Mouse (Mus musculus) forebrain, embryonic 13.5 days (tissue): ENCODE measurements around the gene Klhl2. TPM values are rescaled to one million over a fixed set of nuclear protein-coding genes. Genes with fewer than 3 reads are reported as not detected.

Source experiments
- ATAC-seq: fragments of 200-750 bp; cut with Nextera tagmentation; 2 replicates; pipeline ENCODE4 v1.8.0; 2017
- H3K27ac ChIP-seq: fragments of 300-500 bp; sonication (generic); 2 replicates; pipeline ENCODE4 v1.5.1; 2015; ENCODE audit warnings: inconsistent platforms, mild to moderate bottlenecking, moderate library complexity
- H3K27me3 ChIP-seq: fragments of 300-500 bp; sonication (generic); 2 replicates; pipeline ENCODE4 v1.6.1; 2015; ENCODE audit warnings: mild to moderate bottlenecking, inconsistent platforms
- H3K36me3 ChIP-seq: fragments of 300-500 bp; sonication (generic); 2 replicates; pipeline ENCODE4 v1.6.1; 2015; ENCODE audit warnings: mild to moderate bottlenecking, inconsistent platforms; ENCODE audit not compliant: poor library complexity, severe bottlenecking
- H3K4me1 ChIP-seq: fragments of 300-500 bp; sonication (generic); 2 replicates; pipeline ENCODE4 v1.6.1; 2015; ENCODE audit warnings: inconsistent platforms
- H3K4me2 ChIP-seq: fragments of 300-500 bp; sonication (generic); 2 replicates; pipeline ENCODE4 v1.6.1; 2015; ENCODE audit warnings: inconsistent platforms, mild to moderate bottlenecking, moderate library complexity
- H3K4me3 ChIP-seq: fragments of 300-500 bp; sonication (generic); 2 replicates; pipeline ENCODE4 v1.5.1; 2015; ENCODE audit warnings: mild to moderate bottlenecking, inconsistent platforms
- H3K9ac ChIP-seq: fragments of 300-500 bp; sonication (generic); 2 replicates; pipeline ENCODE4 v1.6.1; 2015; ENCODE audit warnings: mild to moderate bottlenecking, inconsistent platforms
- H3K9me3 ChIP-seq: fragments of 300-500 bp; sonication (generic); replicated peaks from 2 replicates; pipeline ENCODE4 v1.6.1; 2016; ENCODE audit warnings: inconsistent platforms
- WGBS: fragments of 180-500 bp; shearing (Covaris S2); methylation state at CpG from one replicate; pipeline ENCODE4 v1.1.7; 2015; 5-methylcytosine and 5-hydroxymethylcytosine counted together
- polyA plus RNA-seq: library from polyadenylated mRNA; unstranded; fragments of >200 nt; fragmentation: Nextera tagmentation; extraction: Ambion mirVana; gene quantifications from 2 replicates; pipeline ENCODE4 v1.2.1, GENCODE M21; 2015

Gene Klhl2
- polyA plus RNA-seq, 1 experiment from 2014 or later = 12.5 TPM

DNA sequence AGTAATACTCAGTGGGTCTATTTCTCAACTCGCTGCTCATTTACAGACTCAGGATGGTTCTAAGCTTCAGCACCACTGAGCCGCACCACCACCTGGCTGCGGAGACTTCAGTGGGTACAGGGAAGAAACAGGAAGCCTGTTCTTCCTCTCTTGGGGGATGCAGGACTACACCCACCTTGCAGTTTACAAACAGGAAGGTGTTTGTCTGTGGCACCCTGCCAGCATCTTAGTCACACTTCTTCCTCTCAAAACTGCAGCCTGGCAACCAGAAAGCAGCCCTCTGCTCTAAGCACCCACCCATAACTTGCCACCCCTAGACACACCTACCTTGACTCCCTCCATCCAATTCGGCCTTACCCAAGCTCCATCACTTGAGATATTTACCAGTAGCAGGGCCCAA is 61.1 kb downstream of the Klhl2 start:
- no peaks in the 10 kb centered on the region for H3K27me3 ChIP-seq
- H3K9me3 ChIP-seq = no peaks in the 10 kb centered on the region
- H3K4me2 ChIP-seq = no peak overlapping the region
- H3K9ac ChIP-seq = no peak overlapping the region
- H3K4me1 ChIP-seq = peaks cover 11% of the 10 kb centered on the region; the same call in 1 of the 2 replicates
- no peak for ATAC-seq
- WGBS = 98% methylated on average over 4 of the region's 4 CpGs
- H3K27ac ChIP-seq = no peak overlapping the region
- no peaks in the 10 kb centered on the region for H3K36me3 ChIP-seq
- no peak overlapping the region for H3K4me3 ChIP-seq

DNA sequence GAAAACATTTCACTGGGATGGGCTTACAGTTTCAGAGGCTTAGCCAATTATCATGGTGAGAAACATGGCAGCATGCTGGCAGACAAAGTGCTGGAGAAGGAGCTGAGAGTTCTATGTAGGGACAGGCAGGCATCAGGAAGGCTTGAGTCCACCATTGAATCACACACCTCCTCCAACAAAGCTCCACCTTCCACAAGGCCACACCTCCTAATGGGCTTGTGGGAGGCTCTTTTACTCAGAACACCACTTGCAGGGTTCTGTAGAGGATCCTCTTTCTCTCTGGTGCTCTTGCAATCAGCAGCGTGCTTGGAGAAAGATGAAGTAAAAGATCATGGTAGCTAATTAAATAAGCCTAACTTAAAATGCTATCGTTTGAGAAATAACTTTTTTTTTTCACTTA is 63.0 kb downstream of the Klhl2 start:
- no peaks in the 10 kb centered on the region for H3K27me3 ChIP-seq
- no peaks in the 10 kb centered on the region for H3K36me3 ChIP-seq
- WGBS = 90% methylated on average over 2 of the region's 2 CpGs
- H3K4me3 ChIP-seq = no peak overlapping the region
- ATAC-seq = no peak
- H3K27ac ChIP-seq = no peak overlapping the region
- H3K9ac ChIP-seq = no peak overlapping the region
- H3K9me3 ChIP-seq = no peaks in the 10 kb centered on the region
- H3K4me1 ChIP-seq = peaks cover 11% of the 10 kb centered on the region; the same call in 1 of the 2 replicates
- no peak overlapping the region for H3K4me2 ChIP-seq

DNA sequence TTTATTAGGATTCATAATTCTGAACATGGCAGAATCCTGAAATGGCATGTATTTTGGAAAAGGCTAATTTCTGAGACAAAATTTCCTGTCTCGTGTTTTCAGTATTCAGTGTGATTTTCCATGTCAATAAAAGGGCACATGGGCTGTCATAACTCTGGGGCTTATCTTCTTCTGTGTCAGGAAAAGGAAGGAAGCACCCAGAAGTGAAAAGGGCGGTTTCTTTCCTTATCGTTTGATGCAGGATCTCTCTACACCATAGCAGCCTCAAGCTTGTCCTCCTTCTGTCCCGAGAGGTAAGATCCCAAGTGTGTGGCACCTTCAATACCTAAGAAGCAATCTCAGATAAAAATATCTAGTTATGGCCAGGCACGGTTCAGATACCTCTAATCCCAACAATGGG is 65.6 kb downstream of the Klhl2 start:
- 0 out of 2 replicates have a peak, but pooled peaks cover 3% of the 10 kb centered on the region for H3K4me1 ChIP-seq
- H3K27me3 ChIP-seq = no peaks in the 10 kb centered on the region
- H3K9ac ChIP-seq = no peak overlapping the region
- H3K9me3 ChIP-seq = no peaks in the 10 kb centered on the region
- H3K36me3 ChIP-seq = no peaks in the 10 kb centered on the region
- ATAC-seq = no peak
- 92% methylated on average over 5 of the region's 5 CpGs for WGBS
- no peak overlapping the region for H3K4me2 ChIP-seq
- H3K27ac ChIP-seq = no peak overlapping the region
- H3K4me3 ChIP-seq = no peak overlapping the region

DNA sequence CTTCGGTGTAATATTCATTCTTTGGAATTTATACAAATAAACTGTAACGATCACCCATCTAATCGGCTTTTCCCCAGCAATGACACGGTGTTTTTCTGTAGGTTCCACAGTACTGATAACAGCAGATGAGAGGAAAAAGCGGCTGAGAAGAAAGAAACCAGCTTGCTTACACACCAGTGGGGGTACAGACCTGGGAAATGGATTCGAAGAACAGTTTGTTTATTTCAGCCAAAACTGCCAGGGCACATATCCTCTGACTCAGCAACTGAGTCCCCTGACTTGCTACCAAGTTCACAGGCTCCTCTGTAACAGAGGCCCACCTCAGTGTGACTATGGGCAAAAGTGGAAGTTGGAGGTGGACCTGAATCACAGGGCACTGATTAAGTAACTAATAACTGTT is 67.9 kb downstream of the Klhl2 start:
- 84% methylated on average over 6 of the region's 6 CpGs for WGBS

DNA sequence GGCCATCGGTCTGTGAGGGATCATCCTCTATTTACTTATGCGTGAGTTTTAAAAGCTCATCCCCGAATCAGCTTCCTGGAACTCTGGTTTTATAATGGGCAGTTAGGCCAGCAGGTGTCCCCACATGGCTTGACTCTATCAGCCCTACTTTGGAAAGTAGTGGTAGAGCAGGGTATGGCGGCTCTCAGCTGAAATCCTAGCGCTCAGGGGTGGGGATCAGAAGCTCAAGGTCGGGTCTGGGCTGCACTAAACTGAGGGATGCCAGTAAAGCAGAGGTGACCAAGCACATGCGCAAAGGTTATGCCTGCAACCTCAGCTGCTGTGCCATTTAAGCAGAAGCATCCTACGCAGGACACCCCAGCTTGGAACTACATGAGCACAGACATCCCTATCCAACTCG is 71.9 kb downstream of the Klhl2 start:
- ATAC-seq = peak; percentile 21; the same call in 1 of the 2 replicates
- Histone ChIP-seq H3K36me3 (peaks cover 11% of the 10 kb centered on the region; the same call in 1 of the 2 replicates), H3K27ac (no peak overlapping the region), H3K9ac (no peak overlapping the region), H3K4me3 (no peak overlapping the region), H3K4me2 (no peak overlapping the region), H3K27me3 (no peaks in the 10 kb centered on the region), H3K9me3 (no peaks in the 10 kb centered on the region), H3K4me1 (no peaks in the 10 kb centered on the region)
- whole genome bisulfite sequencing = 74% methylated on average over 9 of the region's 9 CpGs

More for the DNA sequence above, 67.9 kb downstream of the Klhl2 start:
- H3K27ac ChIP-seq = no peak overlapping the region
- no peaks in the 10 kb centered on the region for H3K27me3 ChIP-seq
- no peak overlapping the region for H3K9ac ChIP-seq
- no peak overlapping the region for H3K4me3 ChIP-seq
- no peaks in the 10 kb centered on the region for H3K4me1 ChIP-seq
- no peaks in the 10 kb centered on the region for H3K9me3 ChIP-seq
- no peak for ATAC-seq
- peaks cover 11% of the 10 kb centered on the region; the same call in 1 of the 2 replicates for H3K36me3 ChIP-seq
- no peak overlapping the region for H3K4me2 ChIP-seq

DNA sequence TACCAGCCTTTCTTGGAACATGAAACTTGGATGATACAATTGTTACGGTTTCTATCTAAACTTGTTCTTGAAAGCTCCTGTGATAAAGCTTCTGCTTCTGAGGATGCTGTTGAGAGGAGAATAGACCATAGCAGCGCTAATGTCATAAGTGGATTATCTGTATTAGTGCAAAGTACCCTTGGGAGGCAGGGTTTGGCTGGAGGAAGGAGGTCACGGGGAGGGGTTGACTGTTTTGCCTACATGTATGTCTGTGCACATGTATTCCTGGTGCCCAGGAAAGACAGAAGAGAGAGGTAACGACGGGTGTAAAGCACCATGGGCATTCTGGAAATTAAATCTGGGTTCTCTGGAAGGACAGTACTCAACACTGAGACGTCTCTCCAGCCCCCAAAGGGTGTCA is 75.7 kb downstream of the Klhl2 start:
- 0 out of 2 replicates have a peak, but pooled peaks cover 6% of the 10 kb centered on the region for H3K4me1 ChIP-seq
- H3K27me3 ChIP-seq = no peaks in the 10 kb centered on the region
- H3K4me3 ChIP-seq = no peak overlapping the region
- ATAC-seq = no peak
- H3K4me2 ChIP-seq = no peak overlapping the region
- WGBS = 97% methylated on average over 6 of the region's 6 CpGs
- H3K36me3 ChIP-seq = peaks cover 11% of the 10 kb centered on the region; the same call in 1 of the 2 replicates
- no peak overlapping the region for H3K27ac ChIP-seq
- no peaks in the 10 kb centered on the region for H3K9me3 ChIP-seq
- H3K9ac ChIP-seq = no peak overlapping the region

DNA sequence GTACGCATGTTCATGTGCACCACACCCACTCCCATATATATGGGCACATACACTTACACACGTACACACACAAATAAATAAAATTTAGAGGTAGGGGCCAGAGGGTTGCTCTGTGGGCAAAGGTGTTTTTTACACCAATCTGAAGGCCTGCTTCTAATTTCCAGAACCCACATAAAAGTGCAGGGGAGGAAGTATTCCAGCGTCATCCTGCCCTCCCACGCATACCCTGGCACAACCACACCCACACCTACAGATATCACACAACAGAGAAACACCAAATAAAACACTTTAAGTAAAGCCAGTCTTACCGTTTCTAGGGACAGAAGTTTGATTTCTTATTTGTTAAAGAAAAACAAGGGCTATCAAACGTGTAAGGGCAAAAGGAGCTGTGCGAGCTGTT is 79.0 kb downstream of the Klhl2 start:
- H3K4me2 ChIP-seq = no peak overlapping the region
- no peaks in the 10 kb centered on the region for H3K27me3 ChIP-seq
- no peaks in the 10 kb centered on the region for H3K9me3 ChIP-seq
- H3K4me3 ChIP-seq = no peak overlapping the region
- H3K36me3 ChIP-seq = peaks cover 5% of the 10 kb centered on the region
- H3K9ac ChIP-seq = no peak overlapping the region
- WGBS = 95% methylated on average over 7 of the region's 7 CpGs
- H3K27ac ChIP-seq = no peak overlapping the region
- H3K4me1 ChIP-seq = 0 out of 2 replicates have a peak, but pooled peaks cover 6% of the 10 kb centered on the region
- ATAC-seq = no peak

DNA sequence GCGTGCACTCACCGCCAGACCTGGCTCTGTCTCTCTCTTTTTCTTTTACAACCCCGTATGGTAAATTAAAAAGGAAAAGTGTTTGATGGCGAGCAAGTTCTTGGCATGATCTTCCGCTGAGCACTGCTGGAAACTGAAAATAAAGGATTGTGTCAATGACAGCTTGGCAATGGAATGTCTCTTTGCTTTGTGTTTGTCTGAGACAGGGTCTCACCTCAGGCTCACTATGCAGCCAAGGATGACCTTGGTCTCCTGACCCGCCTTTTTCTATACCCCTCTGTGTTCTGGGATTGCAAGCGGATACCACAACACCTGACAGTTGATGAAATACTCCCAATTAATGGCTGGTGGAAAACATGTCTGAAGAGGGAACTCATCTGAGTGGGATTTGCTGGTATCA is 80.2 kb downstream of the Klhl2 start:
- ATAC-seq = no peak
- H3K4me1 ChIP-seq = 0 out of 2 replicates have a peak, but pooled peaks cover 6% of the 10 kb centered on the region
- 66% methylated on average over 7 of the region's 7 CpGs for WGBS

DNA sequence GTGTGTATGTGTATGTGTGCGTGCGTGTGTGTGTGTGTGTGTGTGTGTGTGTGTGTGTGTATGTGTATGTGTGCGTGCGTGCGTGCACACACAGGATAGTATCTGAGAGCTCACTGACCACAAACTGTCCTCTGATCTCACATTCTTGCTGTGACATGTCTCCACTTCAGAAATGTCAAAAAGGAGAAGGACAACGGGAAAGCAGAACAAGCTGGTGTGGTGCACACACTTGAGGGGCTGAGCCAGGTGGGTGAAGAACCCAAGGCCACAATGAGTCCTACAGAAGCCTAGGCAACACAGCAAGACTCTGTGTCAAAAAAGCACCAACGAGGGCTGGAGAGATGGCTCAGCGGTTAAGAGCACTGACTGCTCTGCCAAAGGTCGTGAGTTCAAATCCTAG is 81.2 kb downstream of the Klhl2 start:
- Histone ChIP-seq H3K4me2 (no peak overlapping the region), H3K36me3 (peaks cover 11% of the 10 kb centered on the region), H3K27ac (no peak overlapping the region), H3K4me1 (0 out of 2 replicates have a peak, but pooled peaks cover 6% of the 10 kb centered on the region), H3K9me3 (no peaks in the 10 kb centered on the region), H3K9ac (no peak overlapping the region), H3K27me3 (no peaks in the 10 kb centered on the region), H3K4me3 (no peak overlapping the region)
- no peak for ATAC-seq
- WGBS = 88% methylated on average over 9 of the region's 9 CpGs

More for the DNA sequence above, 80.2 kb downstream of the Klhl2 start:
- Histone ChIP-seq H3K27me3 (no peaks in the 10 kb centered on the region), H3K27ac (no peak overlapping the region), H3K9me3 (no peaks in the 10 kb centered on the region), H3K4me2 (no peak overlapping the region), H3K4me3 (no peak overlapping the region), H3K9ac (no peak overlapping the region), H3K36me3 (peaks cover 5% of the 10 kb centered on the region)

DNA sequence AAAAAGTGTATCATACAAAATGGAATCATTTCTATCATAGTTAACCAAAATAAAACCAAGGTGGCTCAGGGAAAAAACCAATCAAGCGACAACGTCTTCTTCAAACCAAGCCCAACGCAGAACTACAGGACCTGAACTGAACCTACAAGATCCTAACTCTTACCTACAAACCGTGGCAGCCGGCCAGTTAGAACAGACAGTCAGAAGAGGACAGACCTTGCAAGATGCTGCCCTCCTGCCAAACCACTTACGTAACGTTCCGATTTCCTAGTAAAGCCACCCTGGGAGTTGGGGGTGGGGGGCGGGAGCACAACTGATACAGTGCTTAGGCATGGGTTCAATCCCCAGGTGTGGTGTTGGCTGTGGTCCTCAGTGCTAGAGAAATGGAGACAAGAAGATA is 82.8 kb downstream of the Klhl2 start:
- ATAC-seq = no peak
- Histone ChIP-seq H3K4me2 (no peak overlapping the region), H3K4me3 (no peak overlapping the region), H3K36me3 (peaks cover 18% of the 10 kb centered on the region), H3K9ac (no peak overlapping the region), H3K9me3 (no peaks in the 10 kb centered on the region), H3K4me1 (0 out of 2 replicates have a peak, but pooled peaks cover 6% of the 10 kb centered on the region), H3K27ac (no peak overlapping the region), H3K27me3 (no peaks in the 10 kb centered on the region)
- WGBS = 94% methylated on average over 9 of the region's 9 CpGs

DNA sequence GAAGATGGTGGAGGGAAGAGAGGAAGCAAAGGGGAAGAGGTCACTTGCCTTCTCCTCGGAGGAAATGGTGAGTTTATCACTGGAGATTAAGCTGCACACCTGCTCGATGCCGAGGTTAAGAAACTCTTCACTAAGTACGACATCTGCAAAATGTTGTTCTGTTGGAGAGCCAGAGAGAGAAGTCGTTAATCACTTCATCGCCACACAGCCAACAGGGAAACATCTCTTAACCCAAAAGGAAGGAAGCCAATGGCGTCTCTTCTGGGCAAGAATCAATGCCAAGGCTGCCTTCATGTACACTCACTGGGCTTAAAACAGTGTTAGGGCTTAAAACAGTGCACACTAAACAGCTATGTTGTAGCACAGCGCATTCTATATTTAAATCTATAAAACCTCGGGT is 85.7 kb downstream of the Klhl2 start:
- H3K36me3 ChIP-seq = peaks cover 22% of the 10 kb centered on the region; the same call in 1 of the 2 replicates
- WGBS = 87% methylated on average over 9 of the region's 9 CpGs
- no peak overlapping the region for H3K4me3 ChIP-seq
- H3K27ac ChIP-seq = no peak overlapping the region
- ATAC-seq = no peak
- H3K27me3 ChIP-seq = no peaks in the 10 kb centered on the region
- H3K9me3 ChIP-seq = no peaks in the 10 kb centered on the region
- no peak overlapping the region for H3K4me2 ChIP-seq
- H3K9ac ChIP-seq = no peak overlapping the region
- peaks cover 8% of the 10 kb centered on the region; the same call in 1 of the 2 replicates for H3K4me1 ChIP-seq

DNA sequence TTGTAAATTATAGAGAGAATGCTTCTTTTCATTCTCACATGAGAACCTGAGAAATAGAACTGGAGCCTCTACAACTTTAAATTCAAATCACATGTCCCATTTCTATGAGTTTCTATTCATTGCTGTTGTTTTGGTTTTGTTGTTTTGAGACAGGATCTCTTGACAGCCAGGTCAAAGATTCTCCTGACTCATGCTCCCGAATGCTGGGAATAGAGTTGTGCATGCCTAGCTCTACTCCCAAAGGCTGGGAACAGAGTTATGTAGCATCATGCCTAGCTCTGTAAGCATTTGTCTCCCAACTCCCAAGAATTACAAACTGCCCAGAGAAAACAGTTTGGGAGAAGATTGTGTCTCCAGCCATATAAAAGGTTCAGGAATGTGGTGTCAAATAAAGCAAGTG is 87.1 kb downstream of the Klhl2 start:
- Histone ChIP-seq H3K9me3 (no peaks in the 10 kb centered on the region), H3K27ac (no peak overlapping the region), H3K4me3 (no peak overlapping the region), H3K36me3 (peaks cover 24% of the 10 kb centered on the region), H3K4me1 (peaks cover 8% of the 10 kb centered on the region; the same call in 1 of the 2 replicates), H3K27me3 (no peaks in the 10 kb centered on the region), H3K4me2 (no peak overlapping the region), H3K9ac (no peak overlapping the region)
- no peak for ATAC-seq
- 73% methylated on average over 1 of the region's 1 CpGs for WGBS

DNA sequence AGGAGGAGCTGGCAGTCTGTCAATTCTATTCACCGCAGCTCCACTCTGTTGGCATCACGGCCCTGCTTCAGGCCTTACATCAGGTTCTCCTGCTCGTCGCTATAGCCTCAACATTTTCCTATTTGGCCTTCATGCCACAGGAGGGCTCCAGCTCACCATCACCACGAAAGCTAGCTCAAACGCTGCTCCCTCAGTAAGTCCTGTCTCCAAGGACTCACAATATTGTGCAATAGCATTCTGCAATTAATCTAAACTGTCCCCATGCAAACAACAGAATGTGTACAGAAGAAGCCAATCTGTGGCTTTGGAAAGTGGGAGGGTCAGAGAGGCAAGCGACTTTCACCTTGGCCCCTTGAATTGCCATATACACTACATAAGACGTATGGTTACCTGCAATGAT is 88.4 kb downstream of the Klhl2 start:
- H3K27ac ChIP-seq = no peak overlapping the region
- WGBS = 58% methylated on average over 8 of the region's 8 CpGs
- H3K4me1 ChIP-seq = peaks cover 8% of the 10 kb centered on the region; the same call in 1 of the 2 replicates
- H3K4me3 ChIP-seq = no peak overlapping the region
- H3K9ac ChIP-seq = no peak overlapping the region
- H3K36me3 ChIP-seq = peaks cover 30% of the 10 kb centered on the region
- no peaks in the 10 kb centered on the region for H3K27me3 ChIP-seq
- no peaks in the 10 kb centered on the region for H3K9me3 ChIP-seq
- no peak overlapping the region for H3K4me2 ChIP-seq
- ATAC-seq = peak; percentile 75
